Mouse (Mus musculus): ENCODE measurements around the gene Agpat3. TPM values are rescaled to one million over a fixed set of nuclear protein-coding genes. Genes with fewer than 3 reads are reported as not detected.

Agpat3 gene
- polyA plus RNA-seq, 1 experiment from 2014 or later, result 28.7 TPM

- H3K4me1 ChIP-seq (replicated peaks; ENCODE audit: control insufficient read depth, insufficient read depth, low read length), result peaks cover 6% of the 10 kb centered on the region
- no peaks in the 10 kb centered on the region for H3K36me3 ChIP-seq (ENCODE audit: control insufficient read depth, insufficient read depth, low read length)
- H3K27me3 ChIP-seq (replicated peaks; ENCODE audit: control insufficient read depth, insufficient read depth, low read length), result peaks cover 28% of the 10 kb centered on the region
- no peak overlapping the region for H3K4me2 ChIP-seq
- no peak overlapping the region; the same call in 1 of the 2 replicates for H3K27ac ChIP-seq (ENCODE audit: low read depth, low read length)
- no peak overlapping the region for H3K9ac ChIP-seq (ENCODE audit: low read depth, low read length)
- no peaks in the 10 kb centered on the region for H3K9me3 ChIP-seq (ENCODE audit: control insufficient read depth, low read length)
- 40% methylated on average over 1 of the region's 1 CpGs for WGBS
- ATAC-seq (replicated peaks; ENCODE audit: low FRiP score), result no peak
- no peak overlapping the region for H3K4me3 ChIP-seq (ENCODE audit: low read depth, low read length)
- no peak for DNase-seq (ENCODE audit: low spot score)
Measured at GRCm38 (mm10) chr10:78355931-78356593, 3.8 kb upstream of the Agpat3 start.

DNA sequence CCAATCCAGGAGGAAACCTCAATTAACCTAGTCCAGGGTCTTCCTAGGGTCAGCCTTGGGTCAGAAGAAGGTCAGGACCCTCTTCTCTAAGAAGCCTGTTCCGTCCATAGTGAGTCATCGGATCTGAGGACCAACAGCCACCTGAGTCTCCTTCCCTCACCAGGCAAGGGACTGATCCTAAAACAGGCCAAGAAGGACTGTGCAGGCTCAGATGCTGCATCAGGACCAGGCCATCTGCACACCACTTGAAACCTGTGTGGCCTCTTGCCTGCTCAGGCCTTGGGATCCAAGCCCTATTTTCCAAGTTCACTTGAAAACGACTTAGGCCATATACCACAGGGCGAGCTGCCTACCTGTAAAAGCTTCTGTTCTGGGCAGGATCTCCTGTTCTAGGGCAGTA lies 907 bp upstream of the Agpat3 start:
- Histone ChIP-seq H3K27me3 (replicated peaks; ENCODE audit: control insufficient read depth, insufficient read depth, low read length) (peaks cover 38% of the 10 kb centered on the region), H3K4me3 (ENCODE audit: low read depth, low read length) (no peak overlapping the region), H3K9me3 (ENCODE audit: control insufficient read depth, low read length) (no peaks in the 10 kb centered on the region), H3K9ac (ENCODE audit: low read depth, low read length) (no peak overlapping the region), H3K4me2 (no peak overlapping the region), H3K36me3 (ENCODE audit: control insufficient read depth, insufficient read depth, low read length) (no peaks in the 10 kb centered on the region), H3K4me1 (replicated peaks; ENCODE audit: control insufficient read depth, insufficient read depth, low read length) (peaks cover 16% of the 10 kb centered on the region), H3K27ac (ENCODE audit: low read depth, low read length) (no peak overlapping the region)
- WGBS, result 65% methylated on average over 4 of the region's 4 CpGs
- ATAC-seq (replicated peaks; ENCODE audit: low FRiP score) (no peak), DNase-seq (ENCODE audit: low spot score) (no peak)

- peak overlapping the region; percentile 89 for H3K4me3 ChIP-seq (ENCODE audit: low read depth, low read length)
- no peaks in the 10 kb centered on the region for H3K9me3 ChIP-seq (ENCODE audit: control insufficient read depth, low read length)
- H3K27ac ChIP-seq (ENCODE audit: low read depth, low read length), result peak overlapping the region; percentile 21; the same call in 1 of the 2 replicates
- DNase-seq (ENCODE audit: low spot score) (no peak), ATAC-seq (replicated peaks; ENCODE audit: low FRiP score) (0 out of 2 replicates have a peak, but pooled peaks have one; percentile 1)
- H3K4me2 ChIP-seq, result peak overlapping the region; percentile 93
- no peaks in the 10 kb centered on the region for H3K36me3 ChIP-seq (ENCODE audit: control insufficient read depth, insufficient read depth, low read length)
- whole genome bisulfite sequencing, result 29% methylated on average over 8 of the region's 8 CpGs
- peak overlapping the region; percentile 82 for H3K9ac ChIP-seq (ENCODE audit: low read depth, low read length)
- peaks cover 38% of the 10 kb centered on the region for H3K27me3 ChIP-seq (replicated peaks; ENCODE audit: control insufficient read depth, insufficient read depth, low read length)
- peaks cover 16% of the 10 kb centered on the region for H3K4me1 ChIP-seq (replicated peaks; ENCODE audit: control insufficient read depth, insufficient read depth, low read length)
Measured at GRCm38 (mm10) chr10:78352666-78353030, 359 bp upstream of the Agpat3 start.

DNA sequence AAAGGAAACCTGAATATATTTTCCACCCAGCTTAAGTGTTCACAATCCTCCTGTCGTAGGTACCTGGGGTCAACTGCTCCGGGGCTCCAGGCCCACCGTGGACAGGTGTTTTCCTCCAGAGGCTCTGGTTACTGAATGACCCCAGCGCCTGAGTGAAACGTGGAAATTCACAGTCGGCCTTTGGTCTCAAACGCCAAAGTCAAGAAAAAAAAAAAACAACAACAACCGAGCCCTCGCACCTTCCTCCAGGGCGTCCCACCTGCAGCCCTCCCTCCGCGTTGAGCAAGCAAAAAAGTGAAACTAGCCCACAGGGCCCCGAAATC lies 764 bp downstream of the Agpat3 start:
- H3K27me3 ChIP-seq (replicated peaks; ENCODE audit: control insufficient read depth, insufficient read depth, low read length), result peaks cover 38% of the 10 kb centered on the region
- ATAC-seq (replicated peaks; ENCODE audit: low FRiP score) (no peak), DNase-seq (ENCODE audit: low spot score) (peak; percentile 49)
- peak overlapping the region; percentile 93 for H3K4me2 ChIP-seq
- H3K9ac ChIP-seq (ENCODE audit: low read depth, low read length), result peak overlapping the region; percentile 82
- no peaks in the 10 kb centered on the region for H3K36me3 ChIP-seq (ENCODE audit: control insufficient read depth, insufficient read depth, low read length)
- H3K4me3 ChIP-seq (ENCODE audit: low read depth, low read length), result peak overlapping the region; percentile 89
- H3K27ac ChIP-seq (ENCODE audit: low read depth, low read length), result no peak overlapping the region
- WGBS, result 3% methylated on average over 13 of the region's 13 CpGs
- H3K4me1 ChIP-seq (replicated peaks; ENCODE audit: control insufficient read depth, insufficient read depth, low read length), result peaks cover 16% of the 10 kb centered on the region
- H3K9me3 ChIP-seq (ENCODE audit: control insufficient read depth, low read length), result no peaks in the 10 kb centered on the region

DNA sequence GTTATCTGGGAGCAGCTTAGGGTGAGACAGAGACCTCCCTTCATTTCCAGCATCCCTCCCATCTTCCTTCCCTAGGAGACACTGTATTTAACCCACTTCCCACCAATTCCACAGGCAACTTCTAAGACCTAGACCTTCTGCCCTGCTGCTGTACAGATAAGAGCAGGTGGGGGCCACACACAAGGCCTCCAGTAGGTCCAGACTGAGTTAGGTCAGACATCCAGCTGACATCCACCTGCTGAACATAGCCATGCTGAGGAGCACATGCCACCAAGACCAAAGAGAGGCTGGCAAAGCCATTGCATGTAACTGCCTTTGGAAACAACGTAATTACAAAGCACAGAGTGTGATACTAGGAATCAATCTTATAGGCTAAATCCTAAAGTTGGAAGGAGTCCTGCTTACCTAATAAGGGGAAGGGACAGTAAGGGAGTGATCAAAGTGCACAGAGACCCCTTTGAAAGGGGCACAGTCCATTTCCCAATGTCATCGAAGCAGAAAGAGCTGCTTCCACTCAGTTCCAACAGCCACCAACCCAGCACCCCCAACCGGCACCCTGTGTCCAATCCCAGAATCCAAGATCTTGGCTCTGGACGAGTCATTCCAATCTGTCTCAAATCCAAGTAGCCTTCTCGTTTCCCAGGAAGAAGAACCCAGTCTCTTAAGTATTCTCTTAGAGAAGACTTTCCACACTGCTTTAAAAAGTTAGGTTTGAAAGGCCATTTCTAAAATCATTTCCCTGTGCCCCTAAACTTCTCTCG lies 1.3 kb downstream of the Agpat3 start:
- Histone ChIP-seq H3K4me1 (replicated peaks; ENCODE audit: control insufficient read depth, insufficient read depth, low read length) (peaks cover 16% of the 10 kb centered on the region), H3K27ac (ENCODE audit: low read depth, low read length) (no peak overlapping the region), H3K4me3 (ENCODE audit: low read depth, low read length) (peak overlapping the region; percentile 89), H3K27me3 (replicated peaks; ENCODE audit: control insufficient read depth, insufficient read depth, low read length) (peaks cover 38% of the 10 kb centered on the region), H3K9me3 (ENCODE audit: control insufficient read depth, low read length) (no peaks in the 10 kb centered on the region), H3K9ac (ENCODE audit: low read depth, low read length) (peak overlapping the region; percentile 82), H3K4me2 (peak overlapping the region; percentile 93), H3K36me3 (ENCODE audit: control insufficient read depth, insufficient read depth, low read length) (no peaks in the 10 kb centered on the region)
- WGBS, result 48% methylated on average over 6 of the region's 6 CpGs
- DNase-seq (ENCODE audit: low spot score) (no peak), ATAC-seq (replicated peaks; ENCODE audit: low FRiP score) (no peak)

DNA sequence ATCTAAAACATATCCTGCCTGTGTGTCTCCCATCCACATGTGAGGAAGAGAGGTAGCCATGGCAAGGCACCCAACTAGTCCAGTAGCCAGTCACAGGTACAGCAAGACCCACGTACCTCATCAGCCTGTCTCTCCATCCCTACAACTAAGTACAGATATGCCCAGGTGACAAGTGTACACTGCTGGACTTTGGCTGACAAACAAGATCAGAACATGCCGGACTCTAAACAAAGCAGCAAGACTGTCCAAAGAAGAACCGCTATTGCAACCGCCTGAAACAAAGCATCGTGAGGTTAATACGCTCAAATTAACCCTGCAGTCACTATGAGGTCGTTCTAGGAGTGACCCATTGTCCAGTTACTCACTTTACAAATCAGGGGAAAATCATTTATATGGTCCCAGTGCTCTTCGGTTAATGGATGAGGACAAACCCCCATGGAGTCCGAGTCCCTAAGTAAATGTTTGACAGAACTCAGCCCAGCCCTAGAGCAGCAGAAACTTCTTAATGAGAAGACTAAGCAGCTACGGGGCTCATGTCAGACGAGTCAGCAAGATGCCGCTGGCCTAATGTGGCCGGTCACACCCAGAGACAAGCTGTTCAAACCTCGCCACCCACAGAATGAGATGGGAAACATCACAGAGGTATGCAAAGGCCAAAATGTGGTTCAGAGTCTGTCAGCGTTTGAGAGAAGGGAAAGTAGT lies 2.7 kb downstream of the Agpat3 start:
- Histone ChIP-seq H3K4me2 (peak overlapping the region; percentile 93), H3K36me3 (ENCODE audit: control insufficient read depth, insufficient read depth, low read length) (no peaks in the 10 kb centered on the region), H3K27ac (ENCODE audit: low read depth, low read length) (no peak overlapping the region), H3K27me3 (replicated peaks; ENCODE audit: control insufficient read depth, insufficient read depth, low read length) (peaks cover 38% of the 10 kb centered on the region), H3K4me1 (replicated peaks; ENCODE audit: control insufficient read depth, insufficient read depth, low read length) (peaks cover 16% of the 10 kb centered on the region), H3K4me3 (ENCODE audit: low read depth, low read length) (no peak overlapping the region), H3K9me3 (ENCODE audit: control insufficient read depth, low read length) (no peaks in the 10 kb centered on the region), H3K9ac (ENCODE audit: low read depth, low read length) (no peak overlapping the region)
- DNase-seq (ENCODE audit: low spot score) (no peak), ATAC-seq (replicated peaks; ENCODE audit: low FRiP score) (no peak)
- 71% methylated on average over 15 of the region's 15 CpGs for WGBS

DNA sequence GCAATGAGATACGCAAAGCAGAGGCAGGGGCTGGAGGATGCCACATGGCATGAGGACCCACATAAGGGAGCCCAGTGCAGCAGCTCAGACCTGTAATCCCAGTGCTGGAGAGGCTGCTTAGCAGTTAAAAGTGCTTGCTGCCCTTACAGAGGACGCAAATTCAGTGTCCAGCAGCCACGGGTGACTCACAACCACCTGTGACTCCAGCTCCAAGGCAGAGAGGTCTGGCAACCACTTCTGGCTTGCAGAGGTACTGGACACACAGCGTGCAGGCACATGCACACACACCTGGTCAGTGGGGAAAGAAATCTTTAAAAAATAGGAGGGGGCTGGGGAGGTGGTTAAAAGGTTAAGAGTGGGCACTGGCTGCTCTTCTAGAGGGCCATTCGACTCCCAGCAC lies 4.1 kb downstream of the Agpat3 start:
- 88% methylated on average over 5 of the region's 5 CpGs for WGBS
- H3K27ac ChIP-seq (ENCODE audit: low read depth, low read length), result no peak overlapping the region
- ATAC-seq (replicated peaks; ENCODE audit: low FRiP score) (no peak), DNase-seq (ENCODE audit: low spot score) (no peak)
- H3K4me1 ChIP-seq (replicated peaks; ENCODE audit: control insufficient read depth, insufficient read depth, low read length), result peaks cover 16% of the 10 kb centered on the region
- no peak overlapping the region for H3K4me3 ChIP-seq (ENCODE audit: low read depth, low read length)
- H3K27me3 ChIP-seq (replicated peaks; ENCODE audit: control insufficient read depth, insufficient read depth, low read length), result peaks cover 31% of the 10 kb centered on the region
- no peak overlapping the region for H3K9ac ChIP-seq (ENCODE audit: low read depth, low read length)
- H3K4me2 ChIP-seq, result no peak overlapping the region
- no peaks in the 10 kb centered on the region for H3K36me3 ChIP-seq (ENCODE audit: control insufficient read depth, insufficient read depth, low read length)
- H3K9me3 ChIP-seq (ENCODE audit: control insufficient read depth, low read length), result no peaks in the 10 kb centered on the region

DNA sequence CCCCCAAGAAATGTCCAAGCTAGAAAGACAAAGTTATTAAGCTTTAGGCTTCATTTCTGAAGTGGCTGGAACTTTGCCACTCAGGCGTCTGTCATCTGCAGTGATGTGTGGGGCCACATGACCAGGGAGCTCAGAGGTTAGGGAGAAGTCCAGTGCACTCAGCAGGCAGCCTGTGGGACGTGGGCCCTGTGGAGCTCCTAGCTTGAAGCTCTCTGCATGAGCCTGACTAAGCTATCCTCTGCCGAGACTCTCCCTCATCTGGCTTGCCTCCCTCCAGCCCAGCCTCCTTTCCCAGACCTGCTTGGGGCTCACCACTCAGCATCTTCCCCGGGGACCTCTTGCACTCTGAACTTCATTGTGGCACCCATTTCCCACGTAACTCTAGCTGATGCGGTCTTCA lies 4.8 kb downstream of the Agpat3 start:
- Histone ChIP-seq H3K4me3 (ENCODE audit: low read depth, low read length) (no peak overlapping the region), H3K4me1 (replicated peaks; ENCODE audit: control insufficient read depth, insufficient read depth, low read length) (peaks cover 16% of the 10 kb centered on the region), H3K36me3 (ENCODE audit: control insufficient read depth, insufficient read depth, low read length) (no peaks in the 10 kb centered on the region), H3K9me3 (ENCODE audit: control insufficient read depth, low read length) (no peaks in the 10 kb centered on the region), H3K4me2 (no peak overlapping the region), H3K9ac (ENCODE audit: low read depth, low read length) (no peak overlapping the region), H3K27ac (ENCODE audit: low read depth, low read length) (no peak overlapping the region), H3K27me3 (replicated peaks; ENCODE audit: control insufficient read depth, insufficient read depth, low read length) (peaks cover 24% of the 10 kb centered on the region)
- DNase-seq (ENCODE audit: low spot score) (no peak), ATAC-seq (replicated peaks; ENCODE audit: low FRiP score) (no peak)
- WGBS, result 75% methylated on average over 6 of the region's 6 CpGs

Data from liver, embryonic 11.5 days (tissue).